Mouse (Mus musculus) liver, embryonic 13.5 days (tissue): ENCODE data around the gene Klk15. TPM values are rescaled to one million over a fixed set of nuclear protein-coding genes. Genes with fewer than 3 reads are reported as not detected.

Experiments used
- ATAC-seq: fragments of 200-750 bp; cut with Nextera tagmentation; 2 replicates; pipeline ENCODE4 v1.8.0; 2017; ENCODE audit warnings: low read depth, mild to moderate bottlenecking, moderate number of reproducible peaks, moderate library complexity
- DNase-seq: peaks from one replicate; pipeline ENCODE4 v3.0.0; 2022
- H3K27ac ChIP-seq: fragments of 300-500 bp; sonication (generic); 2 replicates; pipeline ENCODE4 v1.5.1; 2015; ENCODE audit warnings: moderate library complexity, mild to moderate bottlenecking, inconsistent platforms
- H3K27me3 ChIP-seq: fragments of 300-500 bp; sonication (generic); 2 replicates; pipeline ENCODE4 v1.6.1; 2015; ENCODE audit warnings: mild to moderate bottlenecking, inconsistent platforms
- H3K36me3 ChIP-seq: fragments of 300-500 bp; sonication (generic); 2 replicates; pipeline ENCODE4 v1.6.1; 2015; ENCODE audit warnings: mild to moderate bottlenecking, inconsistent platforms
- H3K4me1 ChIP-seq: fragments of 300-500 bp; sonication (generic); replicated peaks from 2 replicates; pipeline ENCODE4 v1.6.1; 2015; ENCODE audit warnings: inconsistent platforms
- H3K4me2 ChIP-seq: fragments of 300-500 bp; sonication (generic); 2 replicates; pipeline ENCODE4 v1.6.1; 2015; ENCODE audit warnings: inconsistent platforms, mild to moderate bottlenecking, moderate library complexity
- H3K4me3 ChIP-seq: fragments of 300-500 bp; sonication (generic); replicated peaks from 2 replicates; pipeline ENCODE4 v1.5.1; 2015; ENCODE audit warnings: mild to moderate bottlenecking, inconsistent platforms
- H3K9ac ChIP-seq: fragments of 300-500 bp; sonication (generic); 2 replicates; pipeline ENCODE4 v1.6.1; 2015; ENCODE audit warnings: mild to moderate bottlenecking, inconsistent platforms
- H3K9me3 ChIP-seq: fragments of 300-500 bp; sonication (generic); replicated peaks from 2 replicates; pipeline ENCODE4 v1.6.1; 2016; ENCODE audit warnings: inconsistent platforms
- WGBS: fragments of 180-500 bp; shearing (Covaris S2); methylation state at CpG from one replicate; pipeline ENCODE4 v1.1.7; 2015; ENCODE audit not compliant: insufficient replicate concordance; 5-methylcytosine and 5-hydroxymethylcytosine counted together
- polyA plus RNA-seq: library from polyadenylated mRNA; unstranded; fragments of >200 nt; fragmentation: Nextera tagmentation; extraction: Ambion mirVana; gene quantifications from 2 replicates; pipeline ENCODE4 v1.2.1, GENCODE M21; 2015

Gene Klk15
- not detected in 2 replicates for polyA plus RNA-seq

DNA sequence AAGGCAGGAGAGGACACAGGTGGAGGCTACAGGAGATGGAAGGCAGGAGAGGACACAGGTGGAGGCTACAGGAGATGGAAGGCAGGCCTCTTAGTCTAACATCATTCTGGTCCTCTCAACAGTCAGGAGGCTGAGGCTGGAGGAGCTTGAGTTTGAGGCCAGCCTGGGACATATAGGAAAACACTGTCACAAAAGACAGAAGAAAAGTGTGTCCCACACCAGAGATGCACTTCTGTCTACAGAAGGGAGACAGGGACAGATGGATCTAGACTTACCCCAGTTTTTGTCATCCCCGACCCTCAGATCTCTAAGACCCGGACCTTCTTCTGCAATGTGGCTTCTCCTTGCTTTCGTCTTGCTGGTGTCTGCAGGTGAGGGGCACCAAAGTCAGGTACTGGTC, at the start of gene Klk15:
Gene Klk15, plus strand, starts transcription at position 301 of the 400 bp plus-strand sequence.
- Histone ChIP-seq H3K4me1 (no peaks in the 10 kb centered on the region), H3K9me3 (no peaks in the 10 kb centered on the region), H3K36me3 (no peaks in the 10 kb centered on the region), H3K4me2 (no peak within 1 kb of the TSS), H3K9ac (no peak within 1 kb of the TSS), H3K4me3 (no peak within 1 kb of the TSS), H3K27ac (no peak within 1 kb of the TSS), H3K27me3 (no peaks in the 10 kb centered on the region)
- DNase-seq (no peak), ATAC-seq (no peak)
- 65% methylated on average over 3 of the region's 3 CpGs for WGBS

DNA sequence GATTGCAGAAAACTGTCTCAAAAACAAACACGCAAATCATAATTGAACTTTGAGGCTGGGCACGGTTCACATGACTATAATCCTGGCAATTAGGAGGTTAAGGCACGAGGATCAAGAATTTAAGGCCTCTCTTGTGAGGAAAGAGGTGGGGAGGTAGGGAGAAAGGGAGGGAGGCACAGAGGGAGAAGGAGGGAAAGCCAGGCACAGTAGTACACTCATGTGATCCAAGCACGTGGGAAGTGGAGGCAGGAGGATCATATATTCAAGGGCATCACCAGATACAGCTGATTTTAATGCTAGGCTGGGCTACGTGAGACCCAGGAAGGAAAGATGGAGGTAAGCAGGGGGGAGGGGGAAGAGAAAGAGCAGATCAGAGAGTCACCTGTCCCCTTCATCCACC, 42.2 kb upstream of the Klk15 start:
- Histone ChIP-seq H3K9me3 (no peaks in the 10 kb centered on the region), H3K4me3 (no peak overlapping the region)

DNA sequence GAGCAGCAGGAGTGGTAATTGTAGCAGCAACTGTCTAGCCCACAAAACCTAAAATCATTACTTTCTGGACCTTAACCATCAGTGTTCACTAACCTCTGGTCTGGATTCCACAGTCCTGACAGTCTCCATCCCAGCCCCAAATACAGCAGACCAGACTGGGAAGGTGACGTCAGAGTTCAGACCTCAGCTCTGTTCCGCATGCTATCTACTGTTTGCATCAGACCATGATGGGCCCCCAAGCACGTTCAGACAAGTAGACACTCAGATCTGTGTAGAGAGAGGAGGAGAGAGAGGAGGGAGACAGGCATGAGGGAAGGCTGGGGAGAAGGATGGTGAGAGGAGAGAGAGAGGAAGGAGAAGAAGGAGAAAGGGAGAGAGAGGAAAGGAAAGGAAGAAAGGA, 41.8 kb upstream of the Klk15 start:
- ATAC-seq = no peak
- Histone ChIP-seq H3K4me3 (no peak overlapping the region), H3K36me3 (no peaks in the 10 kb centered on the region), H3K27me3 (no peaks in the 10 kb centered on the region), H3K4me1 (no peaks in the 10 kb centered on the region), H3K9me3 (no peaks in the 10 kb centered on the region), H3K4me2 (no peak overlapping the region), H3K9ac (no peak overlapping the region), H3K27ac (no peak overlapping the region)
- no peak for DNase-seq
- WGBS = 41% methylated on average over 3 of the region's 3 CpGs

More for the DNA sequence above, 42.2 kb upstream of the Klk15 start:
- no peak overlapping the region for H3K9ac ChIP-seq
- no peaks in the 10 kb centered on the region for H3K36me3 ChIP-seq
- no peaks in the 10 kb centered on the region for H3K4me1 ChIP-seq
- DNase-seq (no peak), ATAC-seq (no peak)
- no peaks in the 10 kb centered on the region for H3K27me3 ChIP-seq
- H3K27ac ChIP-seq = no peak overlapping the region
- H3K4me2 ChIP-seq = no peak overlapping the region
- WGBS = 52% methylated on average over 5 of the region's 5 CpGs

DNA sequence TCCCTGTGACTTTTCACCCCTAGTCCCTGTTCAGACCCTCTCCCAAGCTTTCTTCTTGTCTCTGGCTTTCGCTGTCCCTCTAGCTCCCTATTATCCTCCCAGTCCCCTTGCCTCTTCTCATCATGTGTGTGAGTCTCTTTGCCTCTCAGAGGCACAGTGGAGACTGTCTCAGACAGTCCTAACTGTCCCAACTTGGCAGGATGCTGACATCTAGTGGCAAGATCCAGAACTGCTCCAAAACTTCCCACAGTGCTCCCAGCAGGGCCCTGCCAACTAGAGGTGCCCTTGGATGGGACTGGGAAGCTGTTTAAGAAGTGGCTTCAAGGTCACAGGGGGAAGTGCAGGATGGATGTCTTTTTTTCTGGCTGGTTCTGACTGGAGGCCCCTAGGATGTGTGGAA, 38.7 kb upstream of the Klk15 start:
- Histone ChIP-seq H3K4me1 (no peaks in the 10 kb centered on the region), H3K27me3 (no peaks in the 10 kb centered on the region), H3K9ac (no peak overlapping the region), H3K36me3 (no peaks in the 10 kb centered on the region), H3K4me3 (no peak overlapping the region), H3K27ac (no peak overlapping the region), H3K4me2 (no peak overlapping the region), H3K9me3 (no peaks in the 10 kb centered on the region)
- 5% methylated on average over 1 of the region's 1 CpGs for WGBS
- ATAC-seq (0 out of 2 replicates have a peak, but pooled peaks have one; percentile 58), DNase-seq (peak; percentile 16)

DNA sequence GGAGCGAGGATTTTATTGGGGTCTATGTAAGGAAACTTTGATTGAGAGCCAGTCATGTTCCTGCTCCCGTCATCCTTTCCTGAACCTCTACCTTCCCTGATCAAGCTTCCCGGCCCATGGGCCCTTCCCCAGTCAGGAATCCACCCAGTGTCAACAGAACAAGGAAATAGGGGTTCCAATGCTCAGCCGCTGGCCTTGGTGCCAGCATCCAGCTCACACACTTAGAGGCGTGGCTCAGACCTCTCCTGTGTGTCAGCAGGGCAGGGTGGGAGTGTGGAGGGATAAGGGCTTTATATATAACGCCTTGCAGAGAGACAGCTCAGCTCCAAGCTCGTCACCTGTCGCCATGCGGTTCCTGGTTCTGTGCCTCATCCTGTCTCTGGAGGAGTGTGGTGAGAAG, 18.7 kb upstream of the Klk15 start:
- H3K9me3 ChIP-seq = no peaks in the 10 kb centered on the region
- no peak overlapping the region for H3K27ac ChIP-seq
- no peaks in the 10 kb centered on the region for H3K27me3 ChIP-seq
- ATAC-seq (no peak), DNase-seq (no peak)
- no peak overlapping the region for H3K4me2 ChIP-seq
- H3K4me3 ChIP-seq = no peak overlapping the region
- H3K9ac ChIP-seq = no peak overlapping the region
- H3K4me1 ChIP-seq = no peaks in the 10 kb centered on the region
- WGBS = 49% methylated on average over 9 of the region's 9 CpGs
- H3K36me3 ChIP-seq = no peaks in the 10 kb centered on the region

DNA sequence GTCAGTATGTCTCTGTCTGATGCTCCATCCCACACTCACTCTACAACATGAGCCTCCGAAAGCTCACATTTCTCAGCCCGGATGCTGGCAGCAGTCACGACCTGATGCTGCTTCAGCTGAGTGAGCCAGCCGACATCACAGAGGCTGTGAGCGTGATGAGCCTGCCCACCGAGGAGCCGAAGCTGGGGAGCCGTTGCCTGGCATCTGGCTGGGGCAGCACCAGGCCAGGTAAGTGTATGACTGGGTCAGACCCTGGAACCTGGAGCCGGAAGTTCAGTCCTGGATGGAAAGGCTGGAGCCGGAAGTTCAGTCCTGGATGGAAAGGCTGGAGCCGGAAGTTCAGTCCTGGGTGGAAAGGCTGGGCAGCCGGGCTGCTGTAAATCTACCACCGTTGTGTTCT, 15.1 kb upstream of the Klk15 start:
- Histone ChIP-seq H3K27me3 (no peaks in the 10 kb centered on the region), H3K27ac (no peak overlapping the region), H3K4me3 (no peak overlapping the region), H3K9ac (no peak overlapping the region), H3K4me1 (no peaks in the 10 kb centered on the region), H3K9me3 (no peaks in the 10 kb centered on the region), H3K4me2 (no peak overlapping the region), H3K36me3 (no peaks in the 10 kb centered on the region)
- no peak for DNase-seq
- ATAC-seq = no peak
- WGBS = 73% methylated on average over 13 of the region's 13 CpGs

DNA sequence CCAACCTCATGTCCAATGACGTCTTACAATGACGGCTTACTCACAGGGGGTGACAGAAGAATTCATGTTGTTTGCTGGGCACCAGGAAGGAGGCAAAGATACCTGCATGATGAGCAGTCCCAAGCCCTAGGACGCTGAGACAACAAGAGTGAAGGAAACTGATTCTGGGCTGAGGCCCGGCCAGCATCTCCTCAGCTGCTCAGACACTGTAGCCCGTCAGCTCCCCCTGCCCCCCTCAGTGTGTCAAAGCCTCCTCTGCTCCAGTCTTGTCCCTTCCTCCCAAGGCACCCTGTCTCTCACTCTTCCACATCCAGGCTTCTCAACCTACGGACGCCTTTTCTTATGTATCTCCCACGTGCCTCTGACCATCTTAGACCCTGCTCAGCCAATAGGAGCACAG, 14.7 kb upstream of the Klk15 start:
- Histone ChIP-seq H3K4me1 (no peaks in the 10 kb centered on the region), H3K4me3 (no peak overlapping the region), H3K27ac (no peak overlapping the region), H3K36me3 (no peaks in the 10 kb centered on the region), H3K9ac (no peak overlapping the region), H3K9me3 (no peaks in the 10 kb centered on the region), H3K4me2 (no peak overlapping the region), H3K27me3 (no peaks in the 10 kb centered on the region)
- ATAC-seq (no peak), DNase-seq (no peak)
- WGBS = 61% methylated on average over 8 of the region's 8 CpGs

DNA sequence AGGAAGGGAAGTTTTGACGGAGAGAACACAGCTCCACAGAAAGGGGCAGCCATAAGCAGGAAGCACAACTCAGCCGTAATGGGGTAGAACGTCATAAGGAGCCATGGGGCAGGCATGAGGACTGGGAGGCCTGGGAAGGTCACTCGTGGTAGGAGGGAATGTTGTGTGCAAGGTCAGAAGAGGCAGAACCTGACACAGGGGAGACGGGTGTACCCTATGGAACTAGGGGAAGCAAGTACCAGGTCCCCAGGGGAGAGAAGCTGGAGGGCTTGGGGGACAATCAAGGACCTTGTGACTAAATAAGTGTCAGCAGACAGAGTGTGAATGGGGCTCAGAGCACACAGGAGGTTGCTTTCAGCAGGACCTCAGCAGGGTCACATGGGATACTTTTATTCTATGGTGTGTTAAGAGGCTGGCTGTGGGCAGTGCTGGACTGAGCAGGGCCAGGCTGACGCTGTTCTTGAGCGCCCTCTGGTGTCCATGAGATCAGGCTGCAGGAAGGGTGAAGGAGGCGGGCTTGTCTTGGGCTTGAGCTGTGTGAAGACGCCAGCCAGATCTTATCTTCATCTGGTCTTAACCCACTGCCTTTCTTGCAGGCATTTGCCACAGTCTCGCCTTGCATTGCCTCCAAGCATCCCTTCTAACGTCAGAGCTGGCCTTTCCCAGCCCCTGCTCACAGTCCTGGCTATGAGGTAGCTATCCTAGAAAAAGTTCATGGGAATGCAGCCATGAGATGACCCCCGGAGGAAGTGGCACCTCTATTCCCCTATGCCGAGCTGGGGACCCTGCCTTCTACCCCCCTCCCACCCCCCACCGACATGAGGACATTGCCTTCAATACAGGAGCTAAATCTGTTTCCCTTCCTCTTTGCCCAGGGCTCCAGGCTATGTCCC, 13.7 kb upstream of the Klk15 start:
- ATAC-seq = peak; percentile 68; the same call in 1 of the 2 replicates
- WGBS = 19% methylated on average over 14 of the region's 14 CpGs

DNA sequence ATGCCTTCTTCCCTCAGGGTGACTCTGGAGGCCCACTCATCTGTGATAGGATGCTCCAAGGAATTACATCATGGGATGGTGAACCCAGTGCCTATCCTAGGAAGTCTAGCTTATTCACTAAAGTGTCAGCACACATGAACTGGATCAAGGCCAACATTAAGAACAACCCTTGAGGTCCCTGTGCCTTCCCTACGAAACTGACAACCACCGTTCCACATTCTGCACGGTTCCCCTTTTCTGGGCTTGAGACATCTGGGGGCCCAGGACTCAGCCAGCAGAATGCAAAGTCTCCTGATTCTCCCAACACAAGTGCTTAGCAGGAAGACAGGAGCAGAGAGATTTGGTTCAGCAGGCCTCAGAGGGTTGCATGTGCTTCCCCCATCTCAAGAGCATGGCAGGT, 13.0 kb upstream of the Klk15 start:
- H3K4me1 ChIP-seq = no peaks in the 10 kb centered on the region
- H3K9ac ChIP-seq = no peak overlapping the region
- 31% methylated on average over 3 of the region's 3 CpGs for WGBS
- ATAC-seq = no peak
- no peaks in the 10 kb centered on the region for H3K27me3 ChIP-seq
- H3K4me3 ChIP-seq = no peak overlapping the region
- DNase-seq = no peak
- no peaks in the 10 kb centered on the region for H3K36me3 ChIP-seq
- no peaks in the 10 kb centered on the region for H3K9me3 ChIP-seq
- H3K4me2 ChIP-seq = no peak overlapping the region
- H3K27ac ChIP-seq = no peak overlapping the region

More for the DNA sequence above, 13.7 kb upstream of the Klk15 start:
- Histone ChIP-seq H3K4me2 (no peak overlapping the region), H3K27me3 (no peaks in the 10 kb centered on the region), H3K4me3 (no peak overlapping the region), H3K36me3 (no peaks in the 10 kb centered on the region), H3K27ac (no peak overlapping the region), H3K9me3 (no peaks in the 10 kb centered on the region), H3K4me1 (no peaks in the 10 kb centered on the region), H3K9ac (no peak overlapping the region)
- peak; percentile 23 for DNase-seq

DNA sequence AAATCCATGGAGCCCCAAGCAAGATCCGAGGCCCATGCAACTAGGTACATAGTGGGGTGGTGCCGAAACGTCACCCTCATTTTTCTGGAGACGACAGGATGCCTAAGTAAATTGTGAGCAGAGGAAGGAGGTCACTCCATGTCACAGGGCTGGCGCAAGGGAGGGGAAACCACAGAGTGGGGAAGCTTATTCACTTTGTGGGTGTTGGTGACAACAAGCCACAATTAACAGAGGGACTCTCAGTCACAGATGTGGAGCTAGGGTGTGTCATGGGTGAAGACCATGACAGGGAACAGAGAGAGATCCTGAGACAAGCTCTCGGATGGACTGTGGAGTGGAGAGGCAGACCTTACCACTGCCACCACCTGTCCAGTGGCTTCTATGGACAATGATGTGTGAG, 12.5 kb upstream of the Klk15 start:
- no peak overlapping the region for H3K9ac ChIP-seq
- no peak overlapping the region for H3K4me3 ChIP-seq
- no peaks in the 10 kb centered on the region for H3K27me3 ChIP-seq
- ATAC-seq (no peak), DNase-seq (no peak)
- H3K36me3 ChIP-seq = no peaks in the 10 kb centered on the region
- H3K9me3 ChIP-seq = no peaks in the 10 kb centered on the region
- 50% methylated on average over 6 of the region's 6 CpGs for WGBS
- H3K27ac ChIP-seq = no peak overlapping the region
- H3K4me1 ChIP-seq = no peaks in the 10 kb centered on the region
- no peak overlapping the region for H3K4me2 ChIP-seq

DNA sequence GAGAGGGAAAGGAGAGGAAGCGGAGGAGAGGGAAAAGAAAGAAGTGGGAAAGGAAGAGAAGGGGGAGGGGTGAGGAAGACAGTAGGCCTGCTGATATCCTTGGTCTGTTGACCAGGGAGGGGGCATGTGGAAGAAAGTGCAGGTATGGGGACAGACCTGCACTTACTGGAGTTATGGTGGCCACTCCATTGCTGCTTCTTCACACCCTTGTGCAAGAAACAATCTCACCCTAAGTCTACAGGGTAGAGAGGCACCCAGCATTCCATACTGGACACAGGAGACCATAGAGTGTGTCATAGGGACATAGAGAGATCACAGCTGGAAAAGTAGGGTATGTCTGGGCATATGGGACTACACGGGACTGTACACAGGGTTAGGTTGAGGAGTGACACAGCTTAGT, 11.6 kb upstream of the Klk15 start:
- WGBS = 53% methylated on average over 2 of the region's 2 CpGs
- H3K27ac ChIP-seq = no peak overlapping the region
- no peaks in the 10 kb centered on the region for H3K9me3 ChIP-seq
- ATAC-seq (no peak), DNase-seq (no peak)
- H3K36me3 ChIP-seq = no peaks in the 10 kb centered on the region
- no peaks in the 10 kb centered on the region for H3K4me1 ChIP-seq
- H3K4me2 ChIP-seq = no peak overlapping the region
- no peaks in the 10 kb centered on the region for H3K27me3 ChIP-seq
- no peak overlapping the region for H3K9ac ChIP-seq
- no peak overlapping the region for H3K4me3 ChIP-seq

DNA sequence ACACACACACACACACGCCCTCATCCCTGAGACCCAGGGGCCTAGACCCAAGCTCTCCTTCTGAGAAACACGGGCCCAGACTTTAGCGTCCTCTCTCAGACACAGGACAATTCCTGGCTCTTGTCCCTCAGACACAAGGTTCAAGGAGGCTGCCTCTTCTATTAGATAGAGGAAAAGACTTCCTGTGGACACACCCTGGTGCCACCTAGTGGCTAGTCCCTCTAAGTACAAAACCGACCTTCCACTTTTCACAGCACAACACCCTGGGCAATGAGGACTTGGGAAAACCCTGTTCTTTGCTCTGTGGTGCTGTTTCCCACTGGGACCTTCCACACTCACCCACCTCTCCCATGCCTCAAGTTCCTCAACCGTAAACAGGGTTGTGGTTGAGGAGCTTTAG, 7.6 kb upstream of the Klk15 start:
- no peak for ATAC-seq
- Histone ChIP-seq H3K9ac (no peak overlapping the region), H3K4me2 (no peak overlapping the region), H3K9me3 (no peaks in the 10 kb centered on the region), H3K4me1 (no peaks in the 10 kb centered on the region), H3K36me3 (no peaks in the 10 kb centered on the region), H3K4me3 (no peak overlapping the region), H3K27ac (no peak overlapping the region), H3K27me3 (no peaks in the 10 kb centered on the region)
- WGBS = 45% methylated on average over 5 of the region's 5 CpGs
- no peak for DNase-seq
